ENCODE assay signal across 24 mouse cellular contexts in genomic region chr13:38892364-38892763, GRCm38 (mm10).
"Had no signal": no experiment of that assay in that cellular context is flagged by ENCODE, and none has a peak within 500 bp of the region (broad histone marks: within the 10 kb centered on the region; RNA-seq: fewer than 3 reads in every experiment).

No protein-coding gene starts in this region.

- H3K4me1 ChIP-seq: heart, embryonic 10.5 days; heart, embryonic 12.5 days; hindbrain, embryonic 10.5 days; hindbrain, embryonic 12.5 days; intestine, embryonic 15.5 days; limb, embryonic 10.5 days; limb, embryonic 12.5 days had no signal

- H3K9me3 ChIP-seq: heart, embryonic 10.5 days; heart, embryonic 12.5 days; hindbrain, embryonic 10.5 days; hindbrain, embryonic 12.5 days; intestine, embryonic 15.5 days; limb, embryonic 10.5 days; limb, embryonic 12.5 days had no signal

- H3K4me2 ChIP-seq: heart, embryonic 12.5 days; hindbrain, embryonic 12.5 days; intestine, embryonic 15.5 days; limb, embryonic 12.5 days had no signal

- ATAC-seq: hindbrain, embryonic 16.5 days; inflammation-experienced regulatory T-cells, adult 6 months; intestine, embryonic 15.5 days; intestine, postnatal 0 days had no signal

- H3K27me3 ChIP-seq: heart, embryonic 12.5 days; hindbrain, embryonic 12.5 days; intestine, embryonic 15.5 days; limb, embryonic 12.5 days had no signal

- H3K36me3 ChIP-seq: heart, embryonic 10.5 days; heart, embryonic 12.5 days; hindbrain, embryonic 10.5 days; hindbrain, embryonic 12.5 days; intestine, embryonic 15.5 days; limb, embryonic 10.5 days; limb, embryonic 12.5 days had no signal

- H3K4me3 ChIP-seq: gastrocnemius, adult 2 months; heart, embryonic 10.5 days; heart, embryonic 12.5 days; hindbrain, embryonic 10.5 days; hindbrain, embryonic 12.5 days; intestine, embryonic 15.5 days; layer of hippocampus, adult 2 months; left cerebral cortex, adult 2 months; limb, embryonic 10.5 days; limb, embryonic 12.5 days had no signal

- H3K27ac ChIP-seq: gastrocnemius, adult 2 months; heart, embryonic 10.5 days; hindbrain, embryonic 10.5 days; hindbrain, embryonic 12.5 days; intestine, embryonic 15.5 days; layer of hippocampus, adult 2 months; left cerebral cortex, adult 2 months; limb, embryonic 10.5 days; limb, embryonic 12.5 days had no signal

- H3K9ac ChIP-seq: heart, embryonic 12.5 days; hindbrain, embryonic 12.5 days; intestine, embryonic 15.5 days; limb, embryonic 12.5 days had no signal

- DNase-seq: gastrocnemius, adult 2 months; gastrocnemius, postnatal 10 days; gastrocnemius, postnatal 25 days; heart, adult 18-20 months; heart, postnatal 10 days; heart, postnatal 4 days; kidney, adult 18-20 months; kidney, adult 8-10 months; kidney, postnatal 10 days; kidney, postnatal 25 days; kidney, postnatal 4 days; liver had no signal
